7 mouse cellular contexts compared by ENCODE assay signal in genomic region chr12:25093241-25093774, GRCm38 (mm10). TPM values are rescaled to one million over a fixed set of nuclear protein-coding genes. Genes with fewer than 3 reads are reported as not detected.
DNase-seq lines count a peak whose midpoint lies in the region; ATAC-seq and TF ChIP-seq lines count a peak whose summit lies in the region.

No protein-coding gene starts in this region.

- peak overlapping the region; percentile 76 for H3K4me3 ChIP-seq in embryonic facial prominence, embryonic 10.5 days
- H3K4me3 ChIP-seq in intestine, embryonic 15.5 days (replicated peaks), result peak overlapping the region; percentile 32
- peak overlapping the region; percentile 42 for H3K4me3 ChIP-seq in liver, postnatal 0 days (ENCODE audit: low read depth, low read length)

- H3K27me3 ChIP-seq in embryonic facial prominence, embryonic 10.5 days (replicated peaks; ENCODE audit: low read depth, poor library complexity, severe bottlenecking), result peaks cover 11% of the 10 kb centered on the region
- no peaks in the 10 kb centered on the region for H3K27me3 ChIP-seq in intestine, embryonic 15.5 days (replicated peaks)
- peaks cover 3% of the 10 kb centered on the region; the same call in 1 of the 2 replicates for H3K27me3 ChIP-seq in liver, postnatal 0 days (ENCODE audit: insufficient read depth, low read length)

- 13% methylated on average over 11 of the region's 11 CpGs for WGBS in embryonic facial prominence, embryonic 10.5 days
- WGBS in intestine, embryonic 15.5 days, result 17% methylated on average over 11 of the region's 11 CpGs
- 44% methylated on average over 11 of the region's 11 CpGs for WGBS in liver, postnatal 0 days (ENCODE audit: insufficient replicate concordance)

- peaks cover 6% of the 10 kb centered on the region; the same call in 1 of the 2 replicates for H3K36me3 ChIP-seq in embryonic facial prominence, embryonic 10.5 days (replicated peaks)
- H3K36me3 ChIP-seq in intestine, embryonic 15.5 days, result no peaks in the 10 kb centered on the region
- H3K36me3 ChIP-seq in liver, postnatal 0 days (replicated peaks; ENCODE audit: insufficient read depth, low read length), result no peaks in the 10 kb centered on the region

- no peak for ATAC-seq in intestine, embryonic 15.5 days
- no peak for ATAC-seq in liver, postnatal 0 days
- ATAC-seq in frontal cortex, adult (ENCODE audit: low TSS enrichment), result no peak

- peak; percentile 18 for DNase-seq in urinary bladder, postnatal 25 days (ENCODE audit: low spot score)
- no peak for DNase-seq in urinary bladder, postnatal 14 days (ENCODE audit: low spot score)
- no peak for DNase-seq in embryonic facial prominence, embryonic 10.5 days (ENCODE audit: low spot score)
- no peak for DNase-seq in liver, postnatal 0 days
- peak; percentile 33 for DNase-seq in retina, postnatal 1 day

- peak overlapping the region; percentile 81 for H3K27ac ChIP-seq in embryonic facial prominence, embryonic 10.5 days (replicated peaks)
- peak overlapping the region; percentile 69 for H3K27ac ChIP-seq in intestine, embryonic 15.5 days
- H3K27ac ChIP-seq in liver, postnatal 0 days (ENCODE audit: low read depth), result peak overlapping the region; percentile 66

- H3K4me1 ChIP-seq in embryonic facial prominence, embryonic 10.5 days, result peaks cover 48% of the 10 kb centered on the region
- H3K4me1 ChIP-seq in intestine, embryonic 15.5 days (replicated peaks), result peaks cover 17% of the 10 kb centered on the region; the same call in 1 of the 2 replicates
- H3K4me1 ChIP-seq in liver, postnatal 0 days (ENCODE audit: insufficient read depth), result peaks cover 16% of the 10 kb centered on the region

- H3K4me2 ChIP-seq in intestine, embryonic 15.5 days (replicated peaks), result peak overlapping the region; percentile 69
- H3K4me2 ChIP-seq in liver, postnatal 0 days (ENCODE audit: low read depth, low read length), result peak overlapping the region; percentile 66

- H3K9ac ChIP-seq in intestine, embryonic 15.5 days, result peak overlapping the region; percentile 51
- peak overlapping the region; percentile 23 for H3K9ac ChIP-seq in liver, postnatal 0 days (replicated peaks)

- H3K9me3 ChIP-seq in embryonic facial prominence, embryonic 10.5 days, result no peaks in the 10 kb centered on the region
- no peaks in the 10 kb centered on the region for H3K9me3 ChIP-seq in intestine, embryonic 15.5 days
- no peaks in the 10 kb centered on the region for H3K9me3 ChIP-seq in liver, postnatal 0 days (ENCODE audit: low read length)

- TF ChIP-seq EP300 in liver, postnatal 0 days (IDR thresholded peaks at IDR 0.05; ENCODE audit: low read depth), result no peak

- TF ChIP-seq CTCF in liver, postnatal 0 days (IDR thresholded peaks at IDR 0.05; ENCODE audit: low read depth), result no peak

RNA-seq across cellular contexts. Expression of gene Id2, which starts 3.6 kb away (rescaled TPM):
- polyA plus RNA-seq in embryonic facial prominence, embryonic 10.5 days (2016; fragmentation: Nextera tagmentation; extraction: Ambion mirVana), result 400 and 403 TPM in 2 replicates
- polyA plus RNA-seq in intestine, embryonic 15.5 days (2015; fragmentation: Nextera tagmentation; extraction: Ambion mirVana), result 360 and 449 TPM in 2 replicates
- 245 and 376 TPM in 2 replicates for polyA plus RNA-seq in liver, postnatal 0 days (2015; fragmentation: Nextera tagmentation; extraction: Ambion mirVana)

Comparison
In these comparisons a context has a peak if more than half of its experiments do, and no peak if none do; other contexts are left out.
1. DNase-seq: peak in urinary bladder, postnatal 25 days (single experiment) and retina, postnatal 1 day (single experiment); none in urinary bladder, postnatal 14 days (single experiment), embryonic facial prominence, embryonic 10.5 days (single experiment) and liver, postnatal 0 days (single experiment).
2. Peak in every context shown above with its lines, with median percentiles within 50 percentile points of each other: H3K27ac ChIP-seq and H3K4me3 ChIP-seq.